Mouse (Mus musculus): Measurements from ENCODE around the gene Trak1. TPM values are rescaled to one million over a fixed set of nuclear protein-coding genes. Genes with fewer than 3 reads are reported as not detected.

Trak1 gene
- polyA plus RNA-seq (2014; fragmentation: Nextera tagmentation; extraction: Ambion mirVana) = 26.4 and 29.8 TPM in 2 replicates

- ATAC-seq (ENCODE audit: insufficient read depth, low FRiP score, low TSS enrichment) (peak; percentile 80), DNase-seq (ENCODE audit: low spot score) (peak; percentile 75)
- peak within 1 kb of the TSS; percentile 56 for H3K4me3 ChIP-seq (ENCODE audit: low read depth, low read length)
- H3K9me3 ChIP-seq (ENCODE audit: control insufficient read depth, low read length) = no peaks in the 10 kb centered on the region
- H3K9ac ChIP-seq (ENCODE audit: low read length) = peak within 1 kb of the TSS; percentile 81
- 0% methylated on average over 64 of the region's 116 CpGs for WGBS
- H3K36me3 ChIP-seq (ENCODE audit: control insufficient read depth, insufficient read depth, low read length) = no peaks in the 10 kb centered on the region
- peaks cover 34% of the 10 kb centered on the region for H3K4me1 ChIP-seq (ENCODE audit: control insufficient read depth, insufficient read depth, low read length)
- no peaks in the 10 kb centered on the region for H3K27me3 ChIP-seq (ENCODE audit: control insufficient read depth, insufficient read depth, low read length)
- H3K27ac ChIP-seq (ENCODE audit: low read depth, low read length) = 0 out of 2 replicates have a peak within 1 kb of the TSS, but pooled peaks have one; percentile 39
- H3K4me2 ChIP-seq (ENCODE audit: low read depth) = peak within 1 kb of the TSS; percentile 82
These were observed at the start of gene Trak1 for GRCm38 (mm10) chr9:121297171-121298064. Gene Trak1 (plus strand): TSS chr9:121297502.

- Histone ChIP-seq H3K27me3 (ENCODE audit: control insufficient read depth, insufficient read depth, low read length) (no peaks in the 10 kb centered on the region), H3K4me1 (ENCODE audit: control insufficient read depth, insufficient read depth, low read length) (no peaks in the 10 kb centered on the region), H3K9ac (ENCODE audit: low read length) (no peak overlapping the region), H3K4me3 (ENCODE audit: low read depth, low read length) (no peak overlapping the region), H3K27ac (ENCODE audit: low read depth, low read length) (no peak overlapping the region), H3K4me2 (ENCODE audit: low read depth) (no peak overlapping the region), H3K36me3 (ENCODE audit: control insufficient read depth, insufficient read depth, low read length) (no peaks in the 10 kb centered on the region), H3K9me3 (ENCODE audit: control insufficient read depth, low read length) (no peaks in the 10 kb centered on the region)
- ATAC-seq (ENCODE audit: insufficient read depth, low FRiP score, low TSS enrichment) (no peak), DNase-seq (ENCODE audit: low spot score) (peak; percentile 87)
- 71% methylated on average over 12 of the region's 12 CpGs for WGBS
These were observed 49.1 kb upstream of the Trak1 start for GRCm38 (mm10) chr9:121247956-121248775.

DNA sequence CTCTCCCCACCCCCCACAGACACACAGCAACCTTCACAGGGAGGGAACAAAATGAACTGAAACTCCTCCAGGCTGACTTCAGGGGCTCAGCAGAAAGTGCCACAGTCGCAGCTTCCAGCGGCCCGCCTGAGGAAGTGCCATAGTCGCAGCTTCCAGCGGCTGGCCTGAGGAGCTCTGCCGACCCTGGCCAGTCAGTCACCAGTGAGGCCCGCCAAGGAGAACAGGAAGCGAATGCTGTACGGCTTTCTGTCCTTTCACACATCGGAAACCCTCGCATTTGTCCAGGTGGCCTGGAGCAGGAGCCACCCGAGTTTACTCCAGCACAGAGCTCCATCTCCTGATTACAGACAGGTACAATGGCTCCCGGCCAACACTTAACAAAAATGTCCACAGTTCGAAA is 47.5 kb upstream of the Trak1 start:
- H3K9me3 ChIP-seq (ENCODE audit: control insufficient read depth, low read length) = no peaks in the 10 kb centered on the region

DNA sequence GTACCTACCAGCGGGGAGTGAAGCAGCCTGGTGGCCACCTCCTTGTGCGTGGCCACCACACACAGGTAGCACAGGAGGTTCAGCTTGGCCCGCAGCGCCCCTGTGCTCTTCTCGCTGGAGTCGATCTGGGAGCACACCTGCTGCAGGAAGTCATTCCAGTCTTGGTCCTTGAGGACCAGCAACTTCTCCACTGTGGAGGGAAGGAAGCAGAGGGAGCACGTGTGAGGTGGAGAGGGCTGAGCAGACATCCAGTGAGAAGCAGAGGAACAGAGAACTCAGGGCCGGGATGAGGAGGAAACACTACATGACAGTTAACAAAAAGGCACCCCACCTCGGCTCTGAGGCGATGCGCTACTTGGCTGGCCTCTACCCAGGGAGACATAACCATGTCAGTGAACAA is 46.4 kb upstream of the Trak1 start:
- WGBS = 92% methylated on average over 11 of the region's 11 CpGs
- Histone ChIP-seq H3K27me3 (ENCODE audit: control insufficient read depth, insufficient read depth, low read length) (no peaks in the 10 kb centered on the region), H3K27ac (ENCODE audit: low read depth, low read length) (no peak overlapping the region), H3K9me3 (ENCODE audit: control insufficient read depth, low read length) (no peaks in the 10 kb centered on the region), H3K36me3 (ENCODE audit: control insufficient read depth, insufficient read depth, low read length) (no peaks in the 10 kb centered on the region), H3K9ac (ENCODE audit: low read length) (no peak overlapping the region), H3K4me1 (ENCODE audit: control insufficient read depth, insufficient read depth, low read length) (no peaks in the 10 kb centered on the region), H3K4me3 (ENCODE audit: low read depth, low read length) (no peak overlapping the region), H3K4me2 (ENCODE audit: low read depth) (no peak overlapping the region)
- ATAC-seq (ENCODE audit: insufficient read depth, low FRiP score, low TSS enrichment) (no peak), DNase-seq (ENCODE audit: low spot score) (no peak)

More for the DNA sequence above, 47.5 kb upstream of the Trak1 start:
- H3K9ac ChIP-seq (ENCODE audit: low read length) = no peak overlapping the region
- no peak overlapping the region for H3K4me3 ChIP-seq (ENCODE audit: low read depth, low read length)
- no peaks in the 10 kb centered on the region for H3K27me3 ChIP-seq (ENCODE audit: control insufficient read depth, insufficient read depth, low read length)
- H3K4me2 ChIP-seq (ENCODE audit: low read depth) = no peak overlapping the region
- 56% methylated on average over 14 of the region's 14 CpGs for WGBS
- H3K27ac ChIP-seq (ENCODE audit: low read depth, low read length) = no peak overlapping the region
- no peak for DNase-seq (ENCODE audit: low spot score)
- ATAC-seq (ENCODE audit: insufficient read depth, low FRiP score, low TSS enrichment) = no peak
- no peaks in the 10 kb centered on the region for H3K36me3 ChIP-seq (ENCODE audit: control insufficient read depth, insufficient read depth, low read length)
- no peaks in the 10 kb centered on the region for H3K4me1 ChIP-seq (ENCODE audit: control insufficient read depth, insufficient read depth, low read length)

GRCm38 (mm10) chr9:121253983-121254382 is 43.3 kb upstream of the Trak1 start:
- Histone ChIP-seq H3K27me3 (ENCODE audit: control insufficient read depth, insufficient read depth, low read length) (no peaks in the 10 kb centered on the region), H3K9me3 (ENCODE audit: control insufficient read depth, low read length) (no peaks in the 10 kb centered on the region), H3K9ac (ENCODE audit: low read length) (no peak overlapping the region), H3K4me3 (ENCODE audit: low read depth, low read length) (no peak overlapping the region), H3K4me1 (ENCODE audit: control insufficient read depth, insufficient read depth, low read length) (no peaks in the 10 kb centered on the region), H3K36me3 (ENCODE audit: control insufficient read depth, insufficient read depth, low read length) (no peaks in the 10 kb centered on the region), H3K4me2 (ENCODE audit: low read depth) (no peak overlapping the region), H3K27ac (ENCODE audit: low read depth, low read length) (no peak overlapping the region)
- DNase-seq (ENCODE audit: low spot score) = no peak
- WGBS = 88% methylated on average over 2 of the region's 2 CpGs
- ATAC-seq (ENCODE audit: insufficient read depth, low FRiP score, low TSS enrichment) = no peak

DNA sequence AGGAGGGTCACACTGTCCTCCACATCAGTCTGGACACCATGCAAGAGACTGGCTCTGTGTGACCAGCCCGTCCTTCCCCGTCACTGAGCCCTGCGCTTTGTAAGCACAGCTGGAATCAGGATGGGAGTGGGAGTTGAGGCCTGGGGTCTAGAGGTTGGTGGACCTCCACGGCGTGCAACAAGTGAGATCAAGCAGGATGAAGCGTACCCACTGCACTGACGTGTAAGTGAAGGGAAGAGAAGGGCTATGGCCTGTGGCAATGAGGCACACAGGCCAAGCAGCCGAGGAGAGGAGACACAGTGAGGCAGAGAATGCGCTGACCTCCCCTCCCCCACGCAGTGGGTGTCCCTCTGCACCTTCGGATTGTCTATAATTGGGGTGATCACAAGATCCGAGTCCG is 42.5 kb upstream of the Trak1 start:
- Histone ChIP-seq H3K9me3 (ENCODE audit: control insufficient read depth, low read length) (no peaks in the 10 kb centered on the region), H3K27ac (ENCODE audit: low read depth, low read length) (no peak overlapping the region), H3K9ac (ENCODE audit: low read length) (no peak overlapping the region), H3K27me3 (ENCODE audit: control insufficient read depth, insufficient read depth, low read length) (no peaks in the 10 kb centered on the region), H3K4me1 (ENCODE audit: control insufficient read depth, insufficient read depth, low read length) (no peaks in the 10 kb centered on the region), H3K4me2 (ENCODE audit: low read depth) (no peak overlapping the region), H3K36me3 (ENCODE audit: control insufficient read depth, insufficient read depth, low read length) (no peaks in the 10 kb centered on the region), H3K4me3 (ENCODE audit: low read depth, low read length) (no peak overlapping the region)
- DNase-seq (ENCODE audit: low spot score) (no peak), ATAC-seq (ENCODE audit: insufficient read depth, low FRiP score, low TSS enrichment) (no peak)
- 91% methylated on average over 13 of the region's 13 CpGs for WGBS

DNA sequence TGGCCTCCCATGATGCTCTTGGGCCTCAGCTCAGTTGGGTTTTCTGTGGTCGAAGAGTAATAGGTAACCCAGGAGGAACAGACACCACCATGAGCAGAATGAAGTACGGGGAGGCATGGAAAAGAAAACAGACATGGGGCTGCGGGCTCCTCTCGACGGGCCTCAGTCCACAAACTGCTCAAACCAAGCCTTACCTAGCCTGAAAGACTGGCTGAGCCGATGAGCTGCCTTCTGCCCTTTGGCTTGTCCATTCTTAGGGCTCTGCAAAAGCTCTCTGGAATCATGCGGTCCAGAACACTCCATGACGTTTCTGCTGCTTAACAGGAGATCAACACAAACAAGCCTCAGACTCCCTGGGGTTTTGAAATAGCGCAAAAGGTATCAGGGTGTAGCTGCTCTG is 40.2 kb upstream of the Trak1 start:
- H3K27ac ChIP-seq (ENCODE audit: low read depth, low read length) = no peak overlapping the region
- 85% methylated on average over 9 of the region's 9 CpGs for WGBS
- ATAC-seq (ENCODE audit: insufficient read depth, low FRiP score, low TSS enrichment) = no peak

DNA sequence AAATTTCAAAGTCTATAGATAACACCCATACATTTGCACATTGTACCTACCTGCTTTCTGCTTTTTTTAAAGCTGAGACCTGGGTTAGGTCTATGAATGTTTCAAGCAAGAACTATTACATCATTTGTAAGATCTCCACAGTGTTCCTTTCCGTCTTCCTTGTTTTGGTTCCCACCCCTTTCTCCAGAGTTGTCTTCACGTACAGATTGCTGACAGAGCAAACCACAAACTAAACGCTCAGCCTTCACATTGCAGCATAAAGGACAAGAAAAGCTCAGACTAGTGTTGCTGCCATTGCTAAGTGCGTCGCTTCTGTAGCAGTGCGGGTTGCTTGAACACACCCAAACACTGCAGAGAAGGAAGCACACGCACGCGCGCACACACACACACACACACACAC is 32.0 kb upstream of the Trak1 start:
- Histone ChIP-seq H3K27ac (ENCODE audit: low read depth, low read length) (no peak overlapping the region), H3K36me3 (ENCODE audit: control insufficient read depth, insufficient read depth, low read length) (no peaks in the 10 kb centered on the region), H3K27me3 (ENCODE audit: control insufficient read depth, insufficient read depth, low read length) (no peaks in the 10 kb centered on the region), H3K9me3 (ENCODE audit: control insufficient read depth, low read length) (no peaks in the 10 kb centered on the region), H3K4me3 (ENCODE audit: low read depth, low read length) (no peak overlapping the region), H3K4me2 (ENCODE audit: low read depth) (no peak overlapping the region), H3K4me1 (ENCODE audit: control insufficient read depth, insufficient read depth, low read length) (no peaks in the 10 kb centered on the region), H3K9ac (ENCODE audit: low read length) (no peak overlapping the region)
- DNase-seq (ENCODE audit: low spot score) (no peak), ATAC-seq (ENCODE audit: insufficient read depth, low FRiP score, low TSS enrichment) (no peak)
- 83% methylated on average over 10 of the region's 10 CpGs for WGBS

More for the DNA sequence above, 40.2 kb upstream of the Trak1 start:
- H3K4me2 ChIP-seq (ENCODE audit: low read depth) = no peak overlapping the region
- no peak overlapping the region for H3K4me3 ChIP-seq (ENCODE audit: low read depth, low read length)
- no peaks in the 10 kb centered on the region for H3K27me3 ChIP-seq (ENCODE audit: control insufficient read depth, insufficient read depth, low read length)
- DNase-seq (ENCODE audit: low spot score) = no peak
- H3K9ac ChIP-seq (ENCODE audit: low read length) = no peak overlapping the region
- no peaks in the 10 kb centered on the region for H3K36me3 ChIP-seq (ENCODE audit: control insufficient read depth, insufficient read depth, low read length)
- H3K9me3 ChIP-seq (ENCODE audit: control insufficient read depth, low read length) = no peaks in the 10 kb centered on the region
- no peaks in the 10 kb centered on the region for H3K4me1 ChIP-seq (ENCODE audit: control insufficient read depth, insufficient read depth, low read length)

Measured in neural tube, embryonic 11.5 days (tissue).